8 mouse cellular contexts compared by ENCODE assay signal in genomic region chr16:18497865-18498515, GRCm38 (mm10). TPM values are rescaled to one million over a fixed set of nuclear protein-coding genes. Genes with fewer than 3 reads are reported as not detected.
DNase-seq lines count a peak whose midpoint lies in the region; ATAC-seq and TF ChIP-seq lines count a peak whose summit lies in the region.

No protein-coding gene starts in this region.

- H3K4me3 ChIP-seq in liver, adult 2 months (ENCODE audit: insufficient read depth, low read depth, low read length), result peak overlapping the region; percentile 90
- H3K4me3 ChIP-seq in bone marrow, adult 2 months (replicated peaks; ENCODE audit: control insufficient read depth, low read depth, low read length), result peak overlapping the region; percentile 70
- H3K4me3 ChIP-seq in forebrain, embryonic 10.5 days, result peak overlapping the region; percentile 83
- peak overlapping the region; percentile 94 for H3K4me3 ChIP-seq in intestine, embryonic 16.5 days (ENCODE audit: low read length)
- H3K4me3 ChIP-seq in lung, postnatal 0 days (ENCODE audit: low read depth, low read length), result peak overlapping the region; percentile 76
- H3K4me3 ChIP-seq in testis, adult 2 months (ENCODE audit: control insufficient read depth, low read depth, low read length), result peak overlapping the region; percentile 91

- H3K9ac ChIP-seq in liver, adult 2 months (ENCODE audit: low read depth, low read length), result peak overlapping the region; percentile 89
- H3K9ac ChIP-seq in intestine, embryonic 16.5 days (ENCODE audit: low read depth, low read length), result peak overlapping the region; percentile 87
- H3K9ac ChIP-seq in lung, postnatal 0 days (replicated peaks; ENCODE audit: low read depth), result peak overlapping the region; percentile 68

- no peak for TF ChIP-seq EP300 in lung, postnatal 0 days (IDR thresholded peaks at IDR 0.05)

- H3K79me2 ChIP-seq in liver, adult 2 months (ENCODE audit: control insufficient read depth, insufficient read depth, low read length), result no peaks in the 10 kb centered on the region

- no peak for TF ChIP-seq POLR2A in liver, adult 2 months (IDR thresholded peaks at IDR 0.05; ENCODE audit: extremely low read depth, insufficient read depth, low read length)
- TF ChIP-seq POLR2A in bone marrow, adult 2 months (IDR thresholded peaks at IDR 0.05; ENCODE audit: borderline replicate concordance, control insufficient read depth, low read depth, low read length), result no peak
- no peak for TF ChIP-seq POLR2A in testis, adult 2 months (IDR thresholded peaks at IDR 0.05; ENCODE audit: control insufficient read depth, low read depth, low read length)

- H3K36me3 ChIP-seq in liver, adult 2 months (ENCODE audit: control insufficient read depth, insufficient read depth, low read length), result no peaks in the 10 kb centered on the region
- H3K36me3 ChIP-seq in forebrain, embryonic 10.5 days (replicated peaks), result peaks cover 27% of the 10 kb centered on the region
- H3K36me3 ChIP-seq in intestine, embryonic 16.5 days (ENCODE audit: control insufficient read depth, insufficient read depth, low read length), result 0 out of 2 replicates have a peak, but pooled peaks cover 2% of the 10 kb centered on the region
- H3K36me3 ChIP-seq in lung, postnatal 0 days (ENCODE audit: insufficient read depth, low read length), result no peaks in the 10 kb centered on the region
- no peaks in the 10 kb centered on the region for H3K36me3 ChIP-seq in testis, adult 2 months (ENCODE audit: control insufficient read depth, insufficient read depth, low read length)

- no peak for TF ChIP-seq CTCF in liver, adult 2 months (IDR thresholded peaks at IDR 0.05; ENCODE audit: low read depth, low read length)
- TF ChIP-seq CTCF in bone marrow, adult 2 months (IDR thresholded peaks at IDR 0.05; ENCODE audit: control insufficient read depth, insufficient read depth, low read length), result no peak
- no peak for TF ChIP-seq CTCF in lung, postnatal 0 days (IDR thresholded peaks at IDR 0.05)
- TF ChIP-seq CTCF in testis, adult 2 months (IDR thresholded peaks at IDR 0.05; ENCODE audit: control insufficient read depth, insufficient read depth, insufficient replicate concordance, low read depth, low read length), result no peak

- WGBS in liver, adult 2 months, result 7% methylated on average over 6 of the region's 6 CpGs
- 6% methylated on average over 6 of the region's 6 CpGs for WGBS in bone marrow, adult 2 months
- WGBS in forebrain, embryonic 10.5 days, result 8% methylated on average over 6 of the region's 6 CpGs
- WGBS in intestine, embryonic 16.5 days, result 6% methylated on average over 6 of the region's 6 CpGs
- 3% methylated on average over 6 of the region's 6 CpGs for WGBS in lung, postnatal 0 days

- no peaks in the 10 kb centered on the region for H3K9me3 ChIP-seq in forebrain, embryonic 10.5 days
- H3K9me3 ChIP-seq in intestine, embryonic 16.5 days (ENCODE audit: control insufficient read depth, low read length), result no peaks in the 10 kb centered on the region
- H3K9me3 ChIP-seq in lung, postnatal 0 days (ENCODE audit: low read length), result no peaks in the 10 kb centered on the region

- H3K4me2 ChIP-seq in intestine, embryonic 16.5 days (ENCODE audit: low read depth, low read length), result peak overlapping the region; percentile 71
- peak overlapping the region; percentile 95 for H3K4me2 ChIP-seq in lung, postnatal 0 days (replicated peaks; ENCODE audit: low read depth, low read length)

- peak; percentile 71 for ATAC-seq in intestine, embryonic 16.5 days
- ATAC-seq in lung, postnatal 0 days, result peak; percentile 50
- no peak for ATAC-seq in CD4-positive, CD25-positive, alpha-beta regulatory T cell, adult 4 months

- no peak for DNase-seq in liver, adult 2 months (ENCODE audit: extremely low read depth, low read depth, low spot score)
- DNase-seq in liver, result no peak
- DNase-seq in forebrain, embryonic 10.5 days (ENCODE audit: extremely low spot score, low spot score), result no peak
- DNase-seq in lung, postnatal 0 days (ENCODE audit: low spot score), result peak; percentile 19

- no peaks in the 10 kb centered on the region for H3K27me3 ChIP-seq in liver, adult 2 months (ENCODE audit: control insufficient read depth, insufficient read depth, low read length)
- H3K27me3 ChIP-seq in forebrain, embryonic 10.5 days (ENCODE audit: poor library complexity, severe bottlenecking), result no peaks in the 10 kb centered on the region
- H3K27me3 ChIP-seq in intestine, embryonic 16.5 days (replicated peaks; ENCODE audit: control insufficient read depth, insufficient read depth, low read length), result no peaks in the 10 kb centered on the region
- no peaks in the 10 kb centered on the region for H3K27me3 ChIP-seq in lung, postnatal 0 days (replicated peaks; ENCODE audit: insufficient read depth, low read length)
- H3K27me3 ChIP-seq in testis, adult 2 months (ENCODE audit: control insufficient read depth, insufficient read depth, low read length), result no peaks in the 10 kb centered on the region

- H3K4me1 ChIP-seq in liver, adult 2 months (ENCODE audit: control insufficient read depth, insufficient read depth, low read length), result peaks cover 10% of the 10 kb centered on the region
- peaks cover 4% of the 10 kb centered on the region; the same call in 1 of the 2 replicates for H3K4me1 ChIP-seq in bone marrow, adult 2 months (ENCODE audit: control insufficient read depth, insufficient read depth, low read length)
- H3K4me1 ChIP-seq in forebrain, embryonic 10.5 days, result peaks cover 23% of the 10 kb centered on the region
- peaks cover 14% of the 10 kb centered on the region for H3K4me1 ChIP-seq in intestine, embryonic 16.5 days (ENCODE audit: control insufficient read depth, insufficient read depth, low read length)
- H3K4me1 ChIP-seq in lung, postnatal 0 days (ENCODE audit: insufficient read depth, low read depth, low read length), result peaks cover 5% of the 10 kb centered on the region; the same call in 1 of the 2 replicates
- H3K4me1 ChIP-seq in testis, adult 2 months (ENCODE audit: control insufficient read depth, insufficient read depth, low read length), result peaks cover 8% of the 10 kb centered on the region

- H3K27ac ChIP-seq in liver, adult 2 months (replicated peaks; ENCODE audit: insufficient read depth, low read depth, low read length), result peak overlapping the region; percentile 70
- H3K27ac ChIP-seq in bone marrow, adult 2 months (ENCODE audit: control insufficient read depth, insufficient read depth, low read depth, low read length, poor library complexity), result peak overlapping the region; percentile 76
- peak overlapping the region; percentile 93 for H3K27ac ChIP-seq in forebrain, embryonic 10.5 days
- peak overlapping the region; percentile 79 for H3K27ac ChIP-seq in intestine, embryonic 16.5 days (ENCODE audit: low read length)
- H3K27ac ChIP-seq in lung, postnatal 0 days (ENCODE audit: low read length), result peak overlapping the region; percentile 76
- H3K27ac ChIP-seq in testis, adult 2 months (ENCODE audit: control insufficient read depth, insufficient read depth, low read depth, low read length), result peak overlapping the region; percentile 84

RNA-seq across cellular contexts. Expression of gene Gnb1l, which starts 0.5 kb away (rescaled TPM):
- 1.4 and 1.5 TPM in 2 replicates for total RNA-seq in liver, adult 2 months (2014; rRNA removed)
- 3.6 and 4.8 TPM in 2 replicates for polyA plus RNA-seq in liver, adult 2 months (2012; rRNA removed)
- polyA plus RNA-seq in bone marrow, adult 2 months (2011; ENCODE audit: insufficient read depth, insufficient read length, low replicate concordance, missing spikeins), result 2.6 and 11.3 TPM in 2 replicates
- 17.2 and 22.5 TPM in 2 replicates for polyA plus RNA-seq in forebrain, embryonic 10.5 days (2016; fragmentation: Nextera tagmentation; extraction: Ambion mirVana)
- polyA plus RNA-seq in intestine, embryonic 16.5 days (2015; fragmentation: Nextera tagmentation; extraction: Ambion mirVana), result 13.3 and 14.4 TPM in 2 replicates
- polyA plus RNA-seq in lung, postnatal 0 days (2015; fragmentation: Nextera tagmentation; extraction: Ambion mirVana), result 8.1 and 8.4 TPM in 2 replicates
- polyA plus RNA-seq in testis, adult 2 months (2012; rRNA removed), result 71.6 and 75.5 TPM in 2 replicates
- polyA plus RNA-seq in CD4-positive, CD25-positive, alpha-beta regulatory T cell, adult 4 months (2017; shearing (Covaris generic)), result 10 to 100 TPM; 15.4 to 21.4 TPM

RNA-seq across cellular contexts. Expression of gene Rtl10, which starts 0.7 kb away (rescaled TPM):
- 0.18 and 1.0 TPM in 2 replicates for total RNA-seq in liver, adult 2 months (2014; rRNA removed)
- polyA plus RNA-seq in liver, adult 2 months (2012; rRNA removed), result 2.2 and 4.3 TPM in 2 replicates
- polyA plus RNA-seq in bone marrow, adult 2 months (2011; ENCODE audit: insufficient read depth, insufficient read length, low replicate concordance, missing spikeins), result 1.5 TPM in 1 of 2 replicates, not detected in the other
- 2.3 and 3.1 TPM in 2 replicates for polyA plus RNA-seq in forebrain, embryonic 10.5 days (2016; fragmentation: Nextera tagmentation; extraction: Ambion mirVana)
- polyA plus RNA-seq in intestine, embryonic 16.5 days (2015; fragmentation: Nextera tagmentation; extraction: Ambion mirVana), result 2.0 and 2.4 TPM in 2 replicates
- polyA plus RNA-seq in lung, postnatal 0 days (2015; fragmentation: Nextera tagmentation; extraction: Ambion mirVana), result 1.1 TPM in 2 replicates
- 7.0 and 7.1 TPM in 2 replicates for polyA plus RNA-seq in testis, adult 2 months (2012; rRNA removed)
- 1 to 10 TPM in 1 of 2 experiments, under 1 TPM in 1; 0.67 to 1.9 TPM for polyA plus RNA-seq in CD4-positive, CD25-positive, alpha-beta regulatory T cell, adult 4 months (2017; shearing (Covaris generic))
